Mouse (Mus musculus): ENCODE results near the gene Trim67. TPM values are rescaled to one million over a fixed set of nuclear protein-coding genes. Genes with fewer than 3 reads are reported as not detected.
"Not testable (repeated sequence)": the region's sequence is repeated elsewhere in the genome, so short reads cannot be mapped to it uniquely, and the experiment has no call there.

Gene Trim67
- total RNA-seq, 2 experiments from 2014 or later = 49.8 to 53.1 TPM

- DNase-seq (ENCODE audit: low spot score in 2 of 2) = no peak
Measured at GRCm38 (mm10) chr8:124831531-124831930, 38.6 kb downstream of the Trim67 start.

GRCm38 (mm10) chr8:124831941-124832340, 39.0 kb downstream of the Trim67 start:
- DNase-seq (ENCODE audit: low spot score in 2 of 2) = no peak

GRCm38 (mm10) chr8:124833430-124834205, 40.7 kb downstream of the Trim67 start:
- DNase-seq (ENCODE audit: low spot score in 2 of 2) = no peak

GRCm38 (mm10) chr8:124835848-124836247, 43.0 kb downstream of the Trim67 start:
- DNase-seq (ENCODE audit: low spot score in 2 of 2) = no peak

- no peak for DNase-seq (ENCODE audit: low spot score in 2 of 2)
Measured at GRCm38 (mm10) chr8:124836273-124836672, 43.4 kb downstream of the Trim67 start.

- no peak for DNase-seq (ENCODE audit: low spot score in 2 of 2)
Measured at GRCm38 (mm10) chr8:124836907-124837306, 44.0 kb downstream of the Trim67 start.

- no peak for DNase-seq (ENCODE audit: low spot score in 2 of 2)
Measured at GRCm38 (mm10) chr8:124837956-124838355, 45.1 kb downstream of the Trim67 start.

- no peak for DNase-seq (ENCODE audit: low spot score in 2 of 2)
Measured at GRCm38 (mm10) chr8:124839371-124839770, 46.5 kb downstream of the Trim67 start.

GRCm38 (mm10) chr8:124840900-124841299, 48.0 kb downstream of the Trim67 start:
- no peak for DNase-seq (ENCODE audit: low spot score in 2 of 2)

GRCm38 (mm10) chr8:124841775-124842174, 48.9 kb downstream of the Trim67 start:
- DNase-seq (ENCODE audit: low spot score in 2 of 2) = no peak

GRCm38 (mm10) chr8:124842929-124843328, 50.0 kb downstream of the Trim67 start:
- DNase-seq (ENCODE audit: low spot score in 2 of 2) = not testable (repeated sequence)

GRCm38 (mm10) chr8:124845131-124845530, 52.2 kb downstream of the Trim67 start:
- no peak for DNase-seq (ENCODE audit: low spot score in 2 of 2)

GRCm38 (mm10) chr8:124845573-124845972, 52.7 kb downstream of the Trim67 start:
- DNase-seq (ENCODE audit: low spot score in 2 of 2) = no peak

- DNase-seq (ENCODE audit: low spot score in 2 of 2) = no peak
Measured at GRCm38 (mm10) chr8:124853511-124853910, 60.6 kb downstream of the Trim67 start.

- DNase-seq (ENCODE audit: low spot score in 2 of 2) = no peak
Measured at GRCm38 (mm10) chr8:124859466-124859865, 66.6 kb downstream of the Trim67 start.

- no peak for DNase-seq (ENCODE audit: low spot score in 2 of 2)
Measured at GRCm38 (mm10) chr8:124860188-124860587, 67.3 kb downstream of the Trim67 start.

GRCm38 (mm10) chr8:124862321-124863162, 69.7 kb downstream of the Trim67 start, which contains the start of the genes Gnpat and 2810004N23Rik:
TSS of gene Gnpat (plus strand) at chr8:124863033.
TSS of gene 2810004N23Rik (minus strand) at chr8:124863120.
- DNase-seq (ENCODE audit: low spot score in 2 of 2) = peak; percentile 96

GRCm38 (mm10) chr8:124863163-124863677, 70.3 kb downstream of the Trim67 start:
- no peak for DNase-seq (ENCODE audit: low spot score in 2 of 2)

- DNase-seq (ENCODE audit: low spot score in 2 of 2) = no peak
Measured at GRCm38 (mm10) chr8:124863729-124864128, 70.8 kb downstream of the Trim67 start.

- no peak for DNase-seq (ENCODE audit: low spot score in 2 of 2)
Measured at GRCm38 (mm10) chr8:124866669-124867068, 73.8 kb downstream of the Trim67 start.

GRCm38 (mm10) chr8:124867126-124867525, 74.2 kb downstream of the Trim67 start:
- DNase-seq (ENCODE audit: low spot score in 2 of 2) = no peak

- DNase-seq (ENCODE audit: low spot score in 2 of 2) = no peak
Measured at GRCm38 (mm10) chr8:124869708-124870107, 76.8 kb downstream of the Trim67 start.

All from layer of hippocampus, postnatal 10 days (tissue).